Mouse (Mus musculus) midbrain, postnatal 0 days (tissue): Measurements from ENCODE around the gene Ccl11. TPM values are rescaled to one million over a fixed set of nuclear protein-coding genes. Genes with fewer than 3 reads are reported as not detected.

ENCODE experiments used
- ATAC-seq: fragments of 200-750 bp; cut with Nextera tagmentation; 2 replicates; pipeline ENCODE4 v1.8.0; 2017; ENCODE audit warnings: moderate number of reproducible peaks, mild to moderate bottlenecking, moderate TSS enrichment, moderate library complexity; ENCODE audit not compliant: low FRiP score
- DNase-seq: peaks from one replicate; pipeline ENCODE4 v3.0.0-alpha.2; 2015; ENCODE audit warnings: low spot score
- H3K27ac ChIP-seq: fragments of 300-500 bp; sonication (generic); 2 replicates; pipeline ENCODE4 v1.5.1; 2014; ENCODE audit warnings: low read depth, mild to moderate bottlenecking, low read length, mixed read lengths
- H3K27me3 ChIP-seq: fragments of 300-500 bp; sonication (generic); 2 replicates; pipeline ENCODE4 v1.6.1; 2014; ENCODE audit warnings: low read length, control low read depth, mixed read lengths; ENCODE audit not compliant: insufficient read depth
- H3K36me3 ChIP-seq: fragments of 300-500 bp; sonication (generic); 2 replicates; pipeline ENCODE4 v1.6.1; 2014; ENCODE audit warnings: low read length, control low read depth, mixed read lengths; ENCODE audit not compliant: insufficient read depth
- H3K4me1 ChIP-seq: fragments of 300-500 bp; sonication (generic); 2 replicates; pipeline ENCODE4 v1.6.1; 2014; ENCODE audit warnings: mild to moderate bottlenecking, control low read depth, antibody characterized with exemption, low read length, mixed read lengths; ENCODE audit not compliant: insufficient read depth
- H3K4me2 ChIP-seq: fragments of 300-500 bp; sonication (generic); 2 replicates; pipeline ENCODE4 v1.6.1; 2014; ENCODE audit warnings: low read depth, mild to moderate bottlenecking, low read length, mixed read lengths; ENCODE audit not compliant: poor library complexity, severe bottlenecking
- H3K4me3 ChIP-seq: fragments of 300-500 bp; sonication (generic); 2 replicates; pipeline ENCODE4 v1.5.1; 2014; ENCODE audit warnings: low read depth, mild to moderate bottlenecking, low read length, moderate library complexity
- H3K9ac ChIP-seq: fragments of 300-500 bp; sonication (generic); replicated peaks from 2 replicates; pipeline ENCODE4 v1.6.1; 2014; ENCODE audit warnings: mild to moderate bottlenecking, low read length, moderate library complexity, mixed read lengths; ENCODE audit not compliant: poor library complexity, severe bottlenecking
- H3K9me3 ChIP-seq: fragments of 300-500 bp; sonication (generic); 2 replicates; pipeline ENCODE4 v1.6.1; 2016; ENCODE audit warnings: low read length, control low read depth
- CTCF ChIP-seq: IDR thresholded peaks from 2 replicates; pipeline ENCODE4 v1.5.1; 2016; ENCODE audit warnings: antibody characterized with exemption, mild to moderate bottlenecking
- WGBS: fragments of 180-500 bp; shearing (Covaris S2); extraction: QIAGEN DNeasy Blood & Tissue Kit; methylation state at CpG from one replicate; pipeline ENCODE4 v1.1.7; 2014; 5-methylcytosine and 5-hydroxymethylcytosine counted together
- polyA plus RNA-seq: library from polyadenylated mRNA; unstranded; fragments of >200 nt; fragmentation: Nextera tagmentation; extraction: Ambion mirVana; gene quantifications from 2 replicates; pipeline ENCODE4 v1.2.1, GENCODE M21; 2015
- total RNA-seq: library from RNA; depleted of rRNA; stranded (reverse); fragments of >200 nt; gene quantifications from 2 replicates; pipeline ENCODE4 v1.2.3, GENCODE M21; 2014; rRNA removed

Gene Ccl11
- total and polyA plus RNA-seq, 2 experiments from 2014 or later, result 0.14 TPM; not detected in 1

DNA sequence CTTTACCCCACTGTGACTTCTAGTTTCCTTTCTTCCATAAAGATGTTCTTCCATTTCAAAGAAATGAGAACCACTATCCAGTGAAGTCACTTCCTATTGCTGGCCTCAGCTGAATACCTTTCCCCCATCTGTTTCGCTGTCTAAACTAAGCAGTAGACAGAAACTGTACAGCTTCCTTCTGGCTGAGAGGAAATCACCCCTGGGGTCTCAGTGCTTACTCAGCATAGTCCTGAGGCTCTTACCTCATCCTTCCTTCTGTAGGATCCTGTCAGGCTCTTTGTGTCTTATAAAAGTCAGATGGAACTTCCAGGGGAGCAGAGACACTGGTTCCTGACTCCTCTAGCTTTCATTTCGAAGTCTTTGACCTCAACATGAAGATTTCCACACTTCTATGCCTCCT lies 43.9 kb downstream of the Ccl11 start, which contains the start of gene Ccl12:
Gene Ccl12, plus strand, starts transcription at position 317 of the 400 bp plus-strand sequence.
- Histone ChIP-seq H3K4me2 (no peak within 1 kb of the TSS), H3K27me3 (no peaks in the 10 kb centered on the region; the same call in 1 of the 2 replicates), H3K9ac (no peak within 1 kb of the TSS), H3K4me3 (no peak within 1 kb of the TSS), H3K9me3 (no peaks in the 10 kb centered on the region), H3K27ac (no peak within 1 kb of the TSS), H3K36me3 (no peaks in the 10 kb centered on the region), H3K4me1 (no peaks in the 10 kb centered on the region)
- WGBS, result 61% methylated on average over 2 of the region's 2 CpGs
- no peak for DNase-seq
- ATAC-seq, result no peak
- no peak for TF ChIP-seq CTCF

DNA sequence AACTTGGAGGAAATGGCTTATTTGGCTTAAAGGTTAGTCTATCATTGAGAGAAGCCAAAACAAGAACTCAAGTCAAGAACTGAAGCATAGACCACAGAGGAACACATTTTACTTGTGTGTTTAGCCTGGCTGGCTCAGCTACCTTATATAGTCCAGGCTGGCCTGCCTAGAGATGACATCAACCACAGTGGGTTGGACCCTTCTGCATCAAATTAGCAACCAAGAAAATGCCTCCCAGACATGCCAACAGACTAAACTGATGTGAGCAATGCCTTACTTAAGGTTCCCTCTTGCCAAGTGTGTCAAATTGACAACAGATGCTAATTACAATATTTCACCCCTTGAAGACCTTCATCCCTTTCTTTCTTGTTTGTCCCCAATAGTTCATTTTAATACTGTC lies 52.0 kb downstream of the Ccl11 start:
- H3K9ac ChIP-seq, result no peak overlapping the region
- TF ChIP-seq CTCF, result no peak
- DNase-seq (no peak), ATAC-seq (no peak)
- H3K9me3 ChIP-seq, result no peaks in the 10 kb centered on the region
- no peaks in the 10 kb centered on the region for H3K4me1 ChIP-seq
- no peaks in the 10 kb centered on the region for H3K36me3 ChIP-seq
- H3K4me2 ChIP-seq, result no peak overlapping the region
- H3K27ac ChIP-seq, result no peak overlapping the region
- no peak overlapping the region for H3K4me3 ChIP-seq
- H3K27me3 ChIP-seq, result no peaks in the 10 kb centered on the region

DNA sequence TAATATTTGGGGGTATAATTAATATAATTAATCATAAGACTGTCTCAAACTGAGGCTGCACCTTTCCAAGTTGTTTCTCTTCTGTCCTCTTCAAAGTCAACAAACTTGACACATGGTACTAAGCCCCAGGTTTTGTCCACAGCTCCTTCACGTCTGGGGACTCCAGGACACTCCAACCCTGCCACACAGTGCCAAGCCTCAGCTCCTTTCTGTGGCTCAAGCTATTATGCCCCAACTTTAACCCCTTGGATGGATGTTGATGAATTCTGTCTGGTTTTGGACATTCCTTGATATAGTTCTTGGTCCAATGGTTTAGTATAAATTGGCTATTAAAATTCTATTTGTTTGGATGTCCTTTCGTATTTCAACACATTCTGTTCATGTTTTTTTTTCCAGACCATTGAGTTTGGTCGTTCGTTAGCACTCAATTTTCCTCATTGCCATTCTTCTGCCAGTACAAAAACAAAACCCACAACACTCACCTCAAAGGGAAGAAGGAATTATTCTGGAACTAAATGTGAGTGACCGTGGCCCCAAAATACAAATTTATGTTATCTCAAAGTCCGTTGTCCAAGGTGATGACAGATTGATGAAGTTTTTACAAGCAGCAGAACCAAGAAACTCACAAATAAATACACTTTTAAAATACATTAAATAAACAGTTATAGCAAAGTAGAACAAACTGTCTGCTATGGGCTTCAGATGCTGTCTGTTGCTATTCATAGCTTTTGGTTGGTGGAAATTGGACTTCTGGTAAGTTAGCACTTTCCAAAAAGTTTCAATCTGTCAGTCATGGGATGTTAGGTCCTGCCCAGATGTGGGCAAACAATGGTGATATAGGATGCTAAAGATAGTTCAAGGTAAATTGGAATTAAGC lies 53.0 kb downstream of the Ccl11 start:
- Histone ChIP-seq H3K27ac (no peak overlapping the region), H3K9ac (no peak overlapping the region), H3K27me3 (no peaks in the 10 kb centered on the region), H3K9me3 (no peaks in the 10 kb centered on the region), H3K4me2 (no peak overlapping the region), H3K4me1 (no peaks in the 10 kb centered on the region), H3K4me3 (no peak overlapping the region), H3K36me3 (no peaks in the 10 kb centered on the region)
- WGBS, result 78% methylated on average over 6 of the region's 6 CpGs
- ATAC-seq (no peak), DNase-seq (no peak)
- no peak for TF ChIP-seq CTCF

Other genes with a start within 250 kb of the Ccl11 start
- not detected in 2 replicates for gene 5530401A14Rik, start 197.2 kb upstream of the Ccl11 start, total RNA-seq
- 0.38 and 0.67 TPM in 2 replicates for gene 5530401A14Rik, start 197.2 kb upstream of the Ccl11 start, polyA plus RNA-seq
- 60.2 and 63.8 TPM in 2 replicates for gene Asic2, start 89.4 kb upstream of the Ccl11 start, total RNA-seq
- gene Asic2, start 89.4 kb upstream of the Ccl11 start, polyA plus RNA-seq, result 19.8 and 20.3 TPM in 2 replicates
- gene Ccl2, start 22.3 kb upstream of the Ccl11 start, total RNA-seq, result 0.24 TPM in 1 of 2 replicates, not detected in the other
- 1.1 and 1.2 TPM in 2 replicates for gene Ccl2, start 22.3 kb upstream of the Ccl11 start, polyA plus RNA-seq
- not detected in 2 replicates for gene Gm17268, start 19.3 kb upstream of the Ccl11 start, total RNA-seq
- gene Gm17268, start 19.3 kb upstream of the Ccl11 start, polyA plus RNA-seq, result not detected in 2 replicates
- gene Ccl7, start 12.1 kb upstream of the Ccl11 start, total RNA-seq, result 2.0 TPM in 1 of 2 replicates, not detected in the other
- gene Ccl7, start 12.1 kb upstream of the Ccl11 start, polyA plus RNA-seq, result 1.5 and 2.2 TPM in 2 replicates
- 0.71 and 1.4 TPM in 2 replicates for gene Ccl12, start 44.0 kb downstream of the Ccl11 start, total RNA-seq
- 7.2 and 9.4 TPM in 2 replicates for gene Ccl12, start 44.0 kb downstream of the Ccl11 start, polyA plus RNA-seq
- not detected in 2 replicates for gene Ccl8, start 57.4 kb downstream of the Ccl11 start, total RNA-seq
- not detected in 2 replicates for gene Ccl8, start 57.4 kb downstream of the Ccl11 start, polyA plus RNA-seq
- gene Ccl1, start 247.9 kb downstream of the Ccl11 start, total RNA-seq, result not detected in 2 replicates
- 1.3 TPM in 2 replicates for gene Ccl1, start 247.9 kb downstream of the Ccl11 start, polyA plus RNA-seq